Mouse (Mus musculus) heart, adult 2 months (tissue): Measurements from ENCODE around the gene Slc10a6.

ENCODE experiments used
- CTCF ChIP-seq: fragments of 200-600 bp; IDR thresholded peaks from 2 replicates; pipeline ENCODE4 v1.8.1; 2022; ENCODE audit warnings: antibody characterized with exemption, mild to moderate bottlenecking, moderate library complexity
- EP300 ChIP-seq: fragments of 200-500 bp; IDR thresholded peaks from 2 replicates; pipeline ENCODE4 v1.6.1; 2011; ENCODE audit warnings: low read depth, low read length, control low read depth; ENCODE audit not compliant: insufficient read depth
- POLR2A ChIP-seq: fragments of 200-500 bp; IDR thresholded peaks from 2 replicates; pipeline ENCODE4 v1.6.1; 2011; ENCODE audit warnings: mild to moderate bottlenecking, low read depth, low read length, control low read depth; ENCODE audit not compliant: insufficient read depth

DNA sequence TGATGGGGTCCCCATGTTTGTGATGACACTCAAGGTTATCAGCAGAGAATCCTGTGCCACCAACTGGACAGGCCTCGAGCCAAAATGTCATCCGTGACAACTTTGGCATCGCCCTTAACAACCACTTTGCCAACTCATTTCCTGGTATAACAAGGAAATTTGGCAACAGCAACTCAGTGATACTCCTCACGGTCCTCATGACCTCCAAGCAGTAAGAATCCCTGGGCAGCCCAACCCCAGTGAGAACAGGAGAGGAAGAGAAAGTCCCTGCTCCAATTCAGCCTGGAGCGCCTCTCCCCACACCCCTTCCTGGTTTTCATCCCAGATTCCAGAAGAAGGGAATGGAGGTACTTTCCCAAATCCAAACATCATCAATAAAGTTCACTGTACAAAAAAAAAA, 4.4 kb downstream of the Slc10a6 start:
- TF ChIP-seq CTCF: no peak
- no peak for TF ChIP-seq POLR2A
- no peak for TF ChIP-seq EP300
